Mouse (Mus musculus) naive thymus-derived CD4-positive, alpha-beta T cell, adult 2 months (primary cell): ENCODE results near the gene Phb2.
"Not testable (repeated sequence)": the region's sequence is repeated elsewhere in the genome, so short reads cannot be mapped to it uniquely, and the experiment has no call there.

Experiments used
- DNase-seq: peaks from one replicate; pipeline ENCODE4 v3.0.0-alpha.2; 2011; ENCODE audit warnings: low read depth

Phb2 gene

DNA sequence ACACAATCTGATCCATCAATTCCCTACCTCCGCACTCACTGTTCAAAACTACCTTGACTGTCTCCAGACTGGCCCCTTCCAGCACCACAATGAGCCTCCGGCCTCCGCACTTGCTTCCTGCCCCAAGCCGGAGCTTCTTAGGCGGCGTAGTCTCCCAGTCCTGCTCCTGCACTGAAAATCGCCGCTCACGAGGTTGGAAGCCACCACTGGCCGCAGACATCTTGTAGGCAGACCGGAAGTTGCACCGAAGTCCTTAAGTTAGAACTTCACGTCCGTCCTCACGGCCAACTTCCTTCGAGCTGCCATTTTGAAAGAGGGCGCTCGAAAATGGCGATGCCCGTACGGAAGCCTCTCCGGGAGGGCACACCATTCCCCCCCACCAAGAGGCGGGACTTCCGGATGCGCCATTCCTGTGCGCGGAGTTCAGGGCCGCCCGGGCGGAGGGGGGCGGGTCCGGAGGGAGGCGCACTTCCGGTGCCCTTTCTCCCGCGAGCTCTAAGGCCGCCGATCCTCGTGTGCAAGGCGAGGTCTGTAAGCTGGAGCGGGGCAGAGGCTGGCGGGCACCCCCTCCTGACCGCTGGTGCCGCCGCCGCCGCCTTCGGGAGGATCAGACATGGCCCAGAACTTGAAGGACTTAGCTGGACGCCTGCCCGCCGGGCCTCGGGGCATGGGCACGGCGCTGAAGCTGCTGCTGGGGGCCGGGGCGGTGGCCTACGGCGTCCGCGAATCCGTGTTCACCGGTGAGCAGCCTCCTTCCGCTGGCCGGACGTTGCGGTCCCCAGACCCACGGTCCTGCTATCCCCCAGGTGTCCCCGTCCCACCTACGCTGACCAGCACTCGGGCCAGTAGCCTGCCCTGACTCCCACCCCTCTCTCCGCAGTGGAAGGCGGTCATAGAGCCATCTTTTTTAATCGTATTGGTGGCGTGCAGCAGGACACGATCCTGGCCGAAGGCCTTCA lies at the start of gene Phb2, which contains the start of gene Emg1:
Gene Phb2 (plus strand): TSS at position 513 of the 959 bp plus-strand sequence.
Gene Emg1 (minus strand): TSS at position 355 of the 959 bp plus-strand sequence.
- DNase-seq = peak; percentile 97

DNA sequence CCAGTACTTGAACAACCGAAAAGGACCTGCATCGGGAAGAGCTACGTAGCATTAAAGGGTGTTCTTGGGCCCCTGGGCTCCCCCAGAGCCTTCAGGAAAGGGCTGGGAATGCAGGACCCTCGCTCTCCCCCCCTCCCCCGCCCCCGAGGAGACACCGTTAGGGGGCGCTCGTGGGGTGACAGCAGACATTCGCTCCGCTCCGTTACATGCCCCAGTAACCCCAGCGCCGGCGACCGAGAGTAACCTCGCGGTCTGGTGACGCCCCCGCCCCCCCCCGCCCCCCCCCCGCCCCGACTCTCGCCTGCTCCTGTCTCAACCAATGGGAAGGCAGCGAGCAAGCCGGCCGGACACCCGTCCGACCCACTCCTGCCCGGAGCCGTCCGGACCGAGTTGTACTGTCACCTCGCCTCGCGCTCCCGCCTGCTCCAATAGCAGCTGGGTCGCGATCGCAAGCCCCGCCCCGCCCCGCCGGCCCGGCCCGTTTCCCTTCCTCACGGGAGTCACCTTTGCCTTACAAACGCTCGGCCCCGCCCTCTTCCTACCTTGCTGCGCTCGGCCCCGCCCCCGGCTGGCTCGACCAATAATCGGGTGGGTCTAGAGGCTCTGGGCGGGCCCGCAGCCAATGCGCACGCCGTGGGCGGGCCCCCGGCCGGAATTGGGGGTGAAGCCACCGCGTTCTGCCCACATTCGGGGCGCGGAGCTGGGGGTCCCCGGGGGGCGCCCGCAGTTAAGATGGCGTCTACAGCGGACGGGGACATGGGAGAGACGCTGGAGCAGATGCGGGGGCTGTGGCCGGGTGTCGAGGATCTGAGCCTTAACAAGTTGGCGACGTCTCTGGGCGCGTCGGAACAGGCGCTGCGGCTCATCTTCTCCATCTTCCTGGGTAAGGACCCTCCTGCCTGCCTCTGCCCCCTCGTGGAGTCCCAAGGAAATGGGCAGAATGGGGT lies 49.4 kb upstream of the Phb2 start, which contains the start of gene Lpcat3:
Gene Lpcat3 (plus strand): TSS at position 551 of the 947 bp plus-strand sequence.
- DNase-seq = peak; percentile 99

DNA sequence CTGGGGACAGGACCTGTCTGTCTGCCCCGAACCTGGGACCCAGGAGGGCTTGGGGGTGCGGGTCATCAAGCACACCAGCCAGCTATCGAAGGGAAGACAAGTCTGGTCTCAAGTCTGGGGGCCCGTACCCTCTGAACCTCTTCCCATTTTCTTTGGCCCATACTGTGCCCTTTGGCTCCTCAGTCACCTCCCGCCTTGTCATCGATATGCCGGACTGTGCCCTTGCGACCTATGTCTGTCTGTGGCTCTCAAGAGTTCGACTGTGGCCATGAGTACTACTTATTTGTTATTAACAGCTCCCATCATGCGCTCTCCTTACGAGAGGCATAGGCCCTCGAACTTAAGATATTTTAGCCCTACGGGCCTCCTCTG lies 48.7 kb upstream of the Phb2 start:
- DNase-seq = no peak

- peak; percentile 24 for DNase-seq
Observed at GRCm38 (mm10) chr6:124664256-124664655, 47.9 kb upstream of the Phb2 start.

DNA sequence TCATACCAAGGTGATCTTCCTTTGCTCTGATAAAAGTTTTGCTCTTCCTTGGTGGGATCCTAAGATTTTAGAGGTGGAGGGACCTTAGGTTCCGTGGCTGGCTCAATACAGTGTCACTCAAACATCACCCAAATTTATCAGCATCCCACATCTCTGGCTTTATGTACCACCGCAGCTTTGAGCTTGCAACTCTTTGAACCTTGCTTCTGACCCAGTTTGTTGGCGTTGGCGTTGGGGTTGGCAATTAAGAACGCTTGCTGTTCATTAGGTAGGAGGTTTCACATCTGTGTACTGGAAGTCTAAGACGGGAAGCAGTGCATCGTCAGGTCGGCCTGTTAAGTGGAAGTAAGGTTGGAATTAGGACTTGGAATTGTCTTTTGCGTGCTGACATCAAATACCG lies 47.1 kb upstream of the Phb2 start:
- peak; percentile 47 for DNase-seq

DNA sequence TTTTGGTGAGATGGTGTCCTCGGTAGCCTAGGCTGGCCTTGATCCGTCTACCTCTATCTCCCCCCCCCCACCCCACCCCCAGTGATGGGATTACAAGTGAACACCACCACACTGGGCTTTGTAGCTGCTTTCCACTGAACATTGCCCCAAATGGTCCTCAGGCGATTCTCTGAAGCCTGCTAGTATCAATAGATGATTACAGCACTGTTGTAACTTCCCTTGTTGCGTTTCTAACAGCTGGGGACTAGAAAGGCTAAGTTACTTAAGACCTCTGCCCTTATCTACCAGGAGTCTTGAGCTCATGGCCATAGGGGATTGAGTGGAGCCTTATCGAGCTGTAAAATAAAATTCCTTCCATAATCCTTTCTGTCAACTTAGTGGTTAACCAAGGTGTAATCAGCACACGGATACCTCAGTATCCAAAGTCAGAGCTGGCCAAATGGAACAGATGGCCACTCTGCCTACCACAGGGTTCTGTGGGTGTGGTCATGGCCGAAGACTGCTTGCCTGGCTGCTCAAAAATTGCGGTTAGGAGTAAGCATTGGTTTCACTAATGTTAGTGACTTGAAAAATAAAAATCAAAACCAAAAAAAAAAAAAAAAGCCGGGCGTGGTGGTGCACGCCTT lies 42.8 kb upstream of the Phb2 start:
- DNase-seq = no peak

DNA sequence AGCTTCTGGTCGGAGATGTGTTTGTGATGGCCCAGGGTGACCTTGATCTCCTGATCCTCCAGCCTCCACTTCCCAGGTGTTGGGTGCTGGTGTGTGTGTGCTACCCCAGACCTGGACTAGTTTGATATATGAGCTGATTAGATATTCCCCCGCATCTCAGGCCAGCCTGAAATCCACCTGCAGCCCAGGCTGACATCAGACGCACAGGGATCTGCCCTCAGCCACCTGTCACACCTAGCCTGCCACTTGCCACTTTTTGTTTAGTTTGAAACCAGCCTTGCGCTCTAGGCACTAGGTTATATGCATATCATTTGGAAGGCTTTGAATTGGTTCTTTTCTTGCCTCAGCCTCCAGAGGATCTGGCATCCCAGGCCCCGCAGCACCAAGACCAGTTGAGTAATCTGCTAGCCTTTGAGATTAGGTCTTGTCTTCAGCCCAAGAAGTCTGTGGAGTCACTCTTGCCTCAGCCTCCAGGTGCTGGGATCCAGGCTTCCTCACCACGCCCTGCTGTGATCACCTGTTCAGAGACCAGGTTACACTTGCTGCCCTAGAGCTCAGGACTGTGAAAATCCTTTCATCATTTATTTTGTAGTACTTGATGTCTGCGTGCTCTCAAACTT lies 41.7 kb upstream of the Phb2 start:
- DNase-seq = no peak

DNA sequence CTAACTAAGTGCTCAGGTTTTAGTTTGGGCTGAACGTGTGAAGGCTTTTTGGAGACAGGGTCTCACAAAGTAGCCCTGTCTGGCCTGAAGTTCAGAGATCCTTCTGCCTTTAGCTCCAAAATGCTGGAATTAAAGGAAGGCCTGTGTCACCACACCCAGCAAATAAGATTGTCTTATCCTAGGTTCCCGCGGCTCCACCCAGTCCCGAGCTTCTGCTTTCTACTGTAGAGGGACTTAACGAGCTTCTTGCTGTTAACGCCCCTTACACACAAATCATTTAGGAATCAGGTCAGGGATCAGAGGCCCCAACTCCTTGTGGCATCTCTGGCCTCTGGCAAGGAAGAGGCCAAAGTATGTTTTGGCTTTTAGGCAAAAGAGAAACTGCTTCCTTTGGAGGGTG lies 40.0 kb upstream of the Phb2 start:
- no peak for DNase-seq

DNA sequence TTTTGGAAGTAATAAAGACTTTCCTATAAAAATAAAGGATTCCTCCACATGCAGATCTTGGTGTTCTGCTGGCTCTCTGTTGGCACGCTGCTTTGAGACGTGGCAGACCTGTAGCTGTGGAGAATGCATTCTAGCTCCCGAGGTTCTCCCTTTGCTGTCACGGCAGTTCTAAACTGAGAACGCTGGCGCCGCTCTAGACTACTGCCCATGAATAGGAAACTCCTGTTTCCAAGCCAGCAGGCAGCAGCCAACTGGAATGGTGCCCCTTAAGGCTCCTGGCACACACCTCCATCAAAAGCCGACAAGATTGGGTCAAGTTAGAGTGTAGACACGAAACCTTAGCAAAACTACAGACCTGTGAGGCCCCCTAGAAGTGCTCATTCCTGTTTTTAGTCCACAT lies 38.5 kb upstream of the Phb2 start:
- DNase-seq = no peak

DNA sequence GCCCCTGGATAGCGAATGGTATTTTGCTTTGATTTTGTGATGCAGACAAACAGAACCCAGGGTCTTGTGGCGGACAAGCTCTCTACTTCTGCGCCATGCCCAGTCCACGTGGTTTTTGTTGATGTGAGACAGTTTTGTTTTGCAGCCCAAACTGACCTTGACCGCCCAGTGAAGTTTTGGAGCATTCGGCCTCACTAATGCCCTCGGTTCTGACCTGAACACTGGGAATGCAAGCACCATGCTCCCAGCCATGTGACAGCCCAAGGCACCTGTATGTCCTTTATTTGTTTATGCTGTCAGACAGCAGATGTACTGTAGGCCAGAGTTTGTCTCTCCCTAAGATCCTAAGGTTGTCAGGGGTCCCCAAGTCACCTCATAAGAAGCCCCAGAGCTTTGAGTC lies 37.5 kb upstream of the Phb2 start:
- DNase-seq = no peak

GRCm38 (mm10) chr6:124676171-124676570 lies 36.0 kb upstream of the Phb2 start:
- DNase-seq = no peak

- DNase-seq = no peak
Observed at GRCm38 (mm10) chr6:124678769-124679168, 33.4 kb upstream of the Phb2 start.

DNA sequence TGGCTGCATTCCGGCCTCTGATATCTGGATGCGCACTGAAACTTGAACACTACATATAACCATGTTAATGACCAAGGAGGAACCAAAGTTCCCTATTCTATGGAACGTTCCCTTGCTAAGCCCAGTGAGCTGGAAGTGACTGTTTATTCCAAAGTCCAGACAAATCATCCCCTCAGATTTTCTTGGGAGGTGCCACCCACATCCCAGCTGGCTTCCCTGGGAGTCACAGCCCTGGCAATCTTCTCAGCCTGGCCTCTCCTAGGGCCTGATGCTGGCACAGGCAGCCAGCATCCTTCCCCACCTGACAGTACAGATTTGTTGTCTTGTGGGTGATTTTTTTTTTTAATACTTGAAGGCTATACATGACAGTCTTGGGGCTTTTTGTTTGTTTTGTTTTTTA lies 32.6 kb upstream of the Phb2 start:
- no peak for DNase-seq

GRCm38 (mm10) chr6:124682291-124682690 lies 29.8 kb upstream of the Phb2 start:
- DNase-seq = not testable (repeated sequence)

- no peak for DNase-seq
Observed at GRCm38 (mm10) chr6:124683591-124684417, 28.3 kb upstream of the Phb2 start.

GRCm38 (mm10) chr6:124685606-124686386 lies 26.3 kb upstream of the Phb2 start:
- no peak for DNase-seq

DNA sequence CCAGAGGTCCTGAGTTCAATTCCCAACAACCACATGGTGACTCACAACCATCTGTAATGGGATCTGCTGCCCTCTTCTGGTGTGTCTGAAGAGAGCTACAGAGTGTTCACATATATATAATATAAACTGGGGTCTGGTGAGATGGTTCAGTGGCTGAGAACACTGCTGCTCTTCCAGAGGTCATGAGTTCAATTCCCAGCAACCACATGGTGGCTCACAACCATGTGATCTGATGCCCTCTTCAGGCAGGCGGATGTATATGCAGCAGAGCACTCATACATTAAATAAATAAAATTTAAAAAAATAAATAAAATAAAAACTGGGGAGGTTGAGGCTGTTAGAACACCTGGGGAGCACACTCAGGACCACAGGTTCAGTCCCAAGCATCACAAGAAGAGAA lies 25.5 kb upstream of the Phb2 start:
- DNase-seq = not testable (repeated sequence)

DNA sequence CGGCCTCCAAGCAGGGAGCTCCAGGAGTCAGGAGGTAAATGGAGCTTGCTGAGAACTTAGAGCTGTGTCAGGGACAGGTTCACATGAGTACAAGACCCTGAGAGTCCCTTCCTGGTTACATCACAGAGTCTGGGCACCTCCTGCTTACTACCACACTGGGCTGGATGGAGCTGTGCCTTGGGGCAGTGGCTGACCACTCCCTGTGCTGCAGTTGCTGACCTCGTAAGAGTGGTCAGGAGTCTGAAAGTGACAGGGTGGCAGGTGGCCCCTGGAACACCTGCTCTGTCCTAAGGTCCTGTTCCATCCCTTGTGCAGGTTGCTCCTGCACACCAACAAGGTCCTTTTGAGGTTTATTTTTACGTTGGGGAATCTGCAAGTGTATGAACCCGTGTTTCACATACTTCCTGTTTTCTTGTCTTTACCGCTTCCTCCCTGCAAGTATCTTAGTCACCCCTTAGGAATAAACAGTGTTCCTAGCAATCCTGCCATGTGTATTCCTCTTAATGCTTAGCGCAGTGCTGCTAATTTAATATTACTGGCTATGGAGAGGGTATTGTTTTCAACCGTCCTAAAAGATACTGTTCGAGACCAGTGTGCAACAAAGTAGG lies 23.9 kb upstream of the Phb2 start:
- DNase-seq = peak; percentile 50

- no peak for DNase-seq
Observed at GRCm38 (mm10) chr6:124689011-124689410, 23.1 kb upstream of the Phb2 start.
